Mouse (Mus musculus) right cerebral cortex, adult 2 months (tissue): ENCODE measurements around the gene Sspo.

Experiments used
- DNase-seq, 2 experiments: peaks; one replicate each; pipeline ENCODE4 v3.0.0; 2021 to 2022; ENCODE audit warnings: low spot score in 2 of 2

The Sspo gene

DNA sequence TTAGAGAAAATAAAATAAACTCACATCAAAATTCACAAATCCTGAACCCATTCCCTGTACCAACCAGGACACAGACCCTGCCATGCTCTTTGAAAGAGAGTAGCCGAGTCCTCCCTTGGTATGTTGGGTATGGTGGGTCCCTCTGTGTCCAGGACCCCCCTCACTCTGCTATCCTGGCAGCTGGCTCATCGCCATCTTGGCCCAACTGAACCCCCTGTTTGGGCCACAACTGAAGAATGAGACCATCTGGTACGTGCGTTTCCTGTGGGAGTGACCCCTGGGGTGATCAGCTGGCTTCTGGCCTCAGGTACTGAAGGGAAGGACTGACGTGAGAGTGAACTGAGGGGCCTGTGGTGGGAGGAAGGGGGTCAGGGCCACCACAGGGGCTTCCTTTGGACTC, 91.8 kb downstream of the Sspo start:
- DNase-seq: no peak

- DNase-seq: no peak
Observed at GRCm38 (mm10) chr6:48540721-48541120, 92.7 kb downstream of the Sspo start.

DNA sequence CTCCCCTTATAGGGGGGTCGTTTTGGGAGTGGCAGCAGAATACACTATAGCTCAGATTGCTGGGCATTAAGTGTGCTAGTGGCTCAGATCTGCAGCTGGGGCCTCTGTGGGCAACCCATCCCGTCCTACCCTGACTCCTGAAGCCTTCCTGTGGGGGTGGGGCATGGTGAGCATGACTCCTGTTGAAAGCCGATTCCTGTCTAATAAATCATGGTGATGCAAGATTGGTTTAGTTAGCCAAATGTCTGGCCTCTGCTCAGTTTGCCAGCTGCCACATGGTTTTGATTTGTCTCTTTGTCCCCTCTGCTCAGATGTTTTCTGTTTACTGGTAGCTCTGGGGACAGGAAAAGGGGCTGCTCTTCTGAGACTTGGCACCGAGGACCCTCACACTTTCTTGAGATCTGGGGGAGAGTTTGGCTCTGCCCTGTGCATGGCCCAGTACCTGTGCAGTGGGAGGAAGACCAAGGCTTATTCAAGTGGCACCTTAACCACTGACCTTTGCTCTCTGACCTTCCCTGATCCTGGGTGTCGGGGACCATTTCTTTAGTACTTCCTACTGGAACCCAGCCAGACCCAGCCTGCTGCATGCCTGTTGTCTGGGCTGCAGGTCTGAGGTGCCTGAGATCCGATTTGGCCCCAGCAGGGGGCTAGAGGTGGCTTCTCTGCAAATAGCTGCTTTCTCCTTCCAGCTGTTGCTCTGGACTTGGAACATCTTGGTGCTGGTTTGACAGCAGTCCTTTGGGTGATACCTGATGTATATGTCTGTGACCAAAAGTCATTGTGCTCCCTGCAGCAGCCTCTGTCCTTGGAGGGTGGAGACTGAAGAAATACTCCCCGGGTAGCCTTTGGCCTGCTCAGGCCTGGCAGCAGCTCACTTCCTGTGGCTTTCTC, 93.8 kb downstream of the Sspo start:
- no peak for DNase-seq

DNA sequence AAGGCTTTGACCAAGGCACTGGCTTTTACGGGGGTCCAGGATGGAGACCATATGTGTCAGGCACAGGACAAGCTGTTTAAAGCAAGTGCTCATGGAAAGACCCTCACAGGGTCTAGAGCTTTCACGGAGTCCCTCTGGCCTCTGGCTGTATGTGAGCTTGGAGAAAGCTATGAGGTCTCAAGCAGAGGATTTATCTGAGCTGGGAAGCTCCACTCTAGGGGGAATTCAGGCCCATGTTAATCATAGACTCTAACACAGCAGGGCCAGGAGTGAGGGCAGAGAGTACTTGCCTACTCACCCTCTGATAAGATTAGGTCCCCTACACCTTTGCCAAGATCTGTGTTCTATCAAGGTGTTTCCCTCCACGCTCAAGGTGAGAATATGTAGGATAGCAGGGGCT, 94.6 kb downstream of the Sspo start:
- no peak for DNase-seq

DNA sequence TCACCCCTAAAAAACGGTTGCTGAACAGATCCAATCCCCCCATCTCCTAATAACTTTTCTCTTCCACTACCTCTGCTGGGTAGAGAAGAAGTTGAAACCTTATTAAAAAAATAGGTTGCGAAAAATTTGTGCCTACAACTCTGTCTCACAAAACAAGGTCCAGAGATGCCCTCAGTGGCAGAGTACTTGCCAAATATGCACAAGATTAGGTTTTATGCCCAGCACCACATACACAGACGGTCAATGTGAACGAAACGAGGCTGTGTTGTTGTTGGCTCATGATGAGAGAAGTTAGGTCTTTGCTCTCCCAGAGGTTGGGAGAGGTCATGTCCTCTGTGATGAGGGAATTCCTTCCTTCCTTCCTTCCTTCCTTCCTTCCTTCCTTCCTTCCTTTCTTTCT, 97.2 kb downstream of the Sspo start:
- DNase-seq: no peak

GRCm38 (mm10) chr6:48546271-48546670, 98.2 kb downstream of the Sspo start:
- DNase-seq: no peak

- no peak for DNase-seq
Observed at GRCm38 (mm10) chr6:48546858-48547257, 98.8 kb downstream of the Sspo start.

DNA sequence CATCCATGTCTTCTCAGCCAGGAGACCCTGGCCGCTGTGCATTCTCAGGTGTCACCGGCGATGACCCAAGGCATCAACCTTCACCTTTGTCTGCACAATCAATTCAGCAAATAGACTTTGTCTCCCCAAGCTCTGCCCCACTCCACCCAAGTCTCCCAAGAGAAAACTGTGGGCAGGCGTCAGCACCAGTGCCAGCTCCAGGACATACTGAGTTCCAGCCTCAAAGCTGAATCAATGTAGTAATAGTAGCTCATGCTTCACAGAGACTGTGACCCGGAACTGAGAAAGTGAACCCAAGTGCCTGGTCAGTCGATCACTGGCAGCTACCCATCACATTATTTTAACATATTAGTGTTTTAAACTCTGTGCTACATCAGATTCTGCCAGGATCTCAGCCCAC, 100.3 kb downstream of the Sspo start:
- no peak for DNase-seq
